11 mouse cellular contexts compared by ENCODE assay signal in the genomic region with DNA sequence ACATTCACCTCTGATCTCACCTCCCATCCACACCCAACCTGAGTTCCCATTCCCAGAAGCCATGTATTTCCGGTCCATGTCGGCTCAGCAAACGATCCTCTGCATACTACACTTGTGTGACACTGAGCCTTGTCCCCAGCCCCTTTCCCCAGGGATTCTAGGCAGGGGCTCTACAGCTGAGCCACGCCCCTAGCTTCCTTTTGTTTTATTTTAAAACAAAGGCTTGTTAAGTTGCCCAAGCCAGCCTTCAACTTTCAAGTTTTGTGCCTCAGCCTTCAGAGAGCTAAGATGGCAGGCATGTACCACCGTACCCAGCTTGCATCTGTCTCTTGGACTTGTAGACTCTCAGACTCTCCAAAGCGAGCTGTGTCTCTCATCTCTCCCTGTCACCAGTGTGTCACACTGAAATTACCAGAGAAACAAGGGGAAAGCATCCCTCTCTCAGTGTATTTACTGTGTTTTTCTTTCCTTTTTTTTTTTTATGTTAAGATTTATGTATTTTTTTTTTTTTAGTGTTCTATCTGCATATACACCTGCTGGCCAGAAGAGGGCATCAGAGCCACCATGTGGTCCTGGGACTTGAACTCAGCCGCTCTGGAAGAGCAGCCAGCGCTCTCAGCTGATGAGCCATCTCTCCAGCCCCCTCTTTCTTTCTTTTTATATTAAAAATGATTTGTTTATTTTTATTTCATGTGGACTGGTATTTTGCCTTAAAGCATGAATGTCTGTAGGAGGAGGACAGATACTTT. TPM values are rescaled to one million over a fixed set of nuclear protein-coding genes. Genes with fewer than 3 reads are reported as not detected.
DNase-seq lines count a peak whose midpoint lies in the region; ATAC-seq and TF ChIP-seq lines count a peak whose summit lies in the region.
"Had no signal": no experiment of that assay in that cellular context is flagged by ENCODE, and none has a peak within 500 bp of the region (broad histone marks: within the 10 kb centered on the region; RNA-seq: fewer than 3 reads in every experiment).

No protein-coding gene starts in this region.

- H3K9me3 ChIP-seq in heart, embryonic 11.5 days (replicated peaks; ENCODE audit: control insufficient read depth, low read length): no peaks in the 10 kb centered on the region
- H3K9me3 ChIP-seq: hindbrain, embryonic 15.5 days had no signal

- H3K9ac ChIP-seq in heart, adult 2 months (ENCODE audit: low read depth, low read length): no peak overlapping the region
- no peak overlapping the region for H3K9ac ChIP-seq in heart, embryonic 11.5 days (ENCODE audit: low read depth, low read length)
- H3K9ac ChIP-seq: hindbrain, embryonic 15.5 days had no signal

- no peak overlapping the region for H3K27ac ChIP-seq in heart, adult 2 months
- H3K27ac ChIP-seq in heart, embryonic 11.5 days (ENCODE audit: low read depth, low read length): no peak overlapping the region
- H3K27ac ChIP-seq in bone marrow macrophage, adult 2 months (ENCODE audit: insufficient read depth, low read depth, low read length): no peak overlapping the region
- H3K27ac ChIP-seq: hindbrain, embryonic 15.5 days; macrophage had no signal

- 32% methylated on average over 8 of the region's 8 CpGs for WGBS in heart, adult 2 months
- WGBS in heart, embryonic 11.5 days (ENCODE audit: insufficient replicate concordance): 39% methylated on average over 8 of the region's 8 CpGs

- no peak overlapping the region for H3K4me3 ChIP-seq in heart, adult 2 months
- H3K4me3 ChIP-seq in heart, embryonic 11.5 days (ENCODE audit: low read depth, low read length): no peak overlapping the region
- no peak overlapping the region for H3K4me3 ChIP-seq in bone marrow macrophage, adult 2 months (ENCODE audit: insufficient read depth, low read length)
- H3K4me3 ChIP-seq: erythroblast, embryonic 14.5 days; hindbrain, embryonic 15.5 days had no signal

- intact Hi-C loops in heart, adult 2 months (cut with DNase I): no loop called here

- TF ChIP-seq CTCF in heart, adult 2 months (IDR thresholded peaks at IDR 0.05): peak; percentile 77
- TF ChIP-seq CTCF in bone marrow macrophage, adult 2 months (IDR thresholded peaks at IDR 0.05; ENCODE audit: low read depth, low read length): peak; percentile 51; the same call in 1 of the 2 replicates

- H3K27me3 ChIP-seq in heart, adult 2 months (ENCODE audit: control insufficient read depth, insufficient read depth, low read length): no peaks in the 10 kb centered on the region; the same call in 1 of the 2 replicates
- H3K27me3 ChIP-seq in heart, embryonic 11.5 days (ENCODE audit: control insufficient read depth, insufficient read depth, low read length): peaks cover 12% of the 10 kb centered on the region
- H3K27me3 ChIP-seq: hindbrain, embryonic 15.5 days had no signal

- TF ChIP-seq POLR2A in heart, adult 2 months (IDR thresholded peaks at IDR 0.05; ENCODE audit: insufficient read depth, low read depth, low read length): no peak
- no peak for TF ChIP-seq POLR2A in bone marrow macrophage, adult 2 months (IDR thresholded peaks at IDR 0.05; ENCODE audit: borderline replicate concordance, low read depth, low read length)

- no peaks in the 10 kb centered on the region for H3K36me3 ChIP-seq in heart, adult 2 months (ENCODE audit: control insufficient read depth, insufficient read depth, low read length)
- no peaks in the 10 kb centered on the region for H3K36me3 ChIP-seq in heart, embryonic 11.5 days (ENCODE audit: control insufficient read depth, insufficient read depth, low read length)
- H3K36me3 ChIP-seq: hindbrain, embryonic 15.5 days had no signal

- no peak for ATAC-seq in heart, embryonic 11.5 days (replicated peaks; ENCODE audit: insufficient number of reproducible peaks, low FRiP score, low TSS enrichment)

- no peaks in the 10 kb centered on the region for H3K79me2 ChIP-seq in heart, adult 2 months (replicated peaks; ENCODE audit: control insufficient read depth, insufficient read depth, low read length)

- DNase-seq in heart, adult 2 months: no peak
- peak; percentile 33 for DNase-seq in right cerebral cortex, postnatal 14 days
- no peak for DNase-seq in right cerebral cortex, postnatal 25 days
- DNase-seq in retina, postnatal 1 day: peak; percentile 53
- no peak for DNase-seq in left cerebral cortex, adult 8-10 months (ENCODE audit: low spot score in 2 of 2)
- DNase-seq in T-cell, adult 2 months (ENCODE audit: low spot score): no peak

- H3K4me2 ChIP-seq in heart, embryonic 11.5 days: no peak overlapping the region
- H3K4me2 ChIP-seq: hindbrain, embryonic 15.5 days had no signal

- TF ChIP-seq EP300 in heart, adult 2 months (IDR thresholded peaks at IDR 0.05; ENCODE audit: insufficient read depth, low read depth, low read length): no peak

- H3K4me1 ChIP-seq in heart, adult 2 months (ENCODE audit: control insufficient read depth, insufficient read depth, low read length): peaks cover 1% of the 10 kb centered on the region
- H3K4me1 ChIP-seq in heart, embryonic 11.5 days (ENCODE audit: control insufficient read depth, insufficient read depth, low read length): no peaks in the 10 kb centered on the region
- H3K4me1 ChIP-seq in bone marrow macrophage, adult 2 months (ENCODE audit: control insufficient read depth, insufficient read depth, low read length): peaks cover 18% of the 10 kb centered on the region

RNA-seq across cellular contexts. Expression of a gene that starts 7.7 kb away (rescaled TPM):
- under 1 TPM in 1 of 2 experiments, not detected in 1; 0.13 TPM for total RNA-seq in heart, adult 2 months (2021)
- polyA plus RNA-seq in heart, adult 2 months (2012; rRNA removed): 0.31 and 0.38 TPM in 2 replicates
- polyA plus RNA-seq in heart, embryonic 11.5 days (2014; fragmentation: Nextera tagmentation; extraction: Ambion mirVana): 1.4 and 2.3 TPM in 2 replicates
- not detected in 2 replicates for polyA plus RNA-seq in bone marrow macrophage, adult 2 months (2012; ENCODE audit: insufficient read depth, insufficient read length, missing spikeins)
- 100 to 1,000 TPM; 122 to 129 (median 125) TPM for total RNA-seq in left cerebral cortex, adult 8-10 months (2022)
- polyA plus RNA-seq: erythroblast, embryonic 14.5 days; macrophage had no signal

Comparison
In these comparisons a context has a peak if more than half of its experiments do, and no peak if none do; other contexts are left out.
1. DNase-seq: peak in right cerebral cortex, postnatal 14 days (single experiment) and retina, postnatal 1 day (single experiment); none in heart, adult 2 months (0 of 2), right cerebral cortex, postnatal 25 days (single experiment), left cerebral cortex, adult 8-10 months (0 of 2) and T-cell, adult 2 months (single experiment).